Mouse (Mus musculus) thymus, adult 2 months (tissue): Measurements from ENCODE around the gene Tmem8b. TPM values are rescaled to one million over a fixed set of nuclear protein-coding genes. Genes with fewer than 3 reads are reported as not detected.

Source experiments
- DNase-seq: peaks from one replicate; pipeline ENCODE4 v3.0.0; 2021
- H3K27ac ChIP-seq: fragments of 200-500 bp; 2 replicates; pipeline ENCODE4 v1.5.1; 2012; ENCODE audit warnings: low read length, control low read depth; ENCODE audit not compliant: control insufficient read depth, insufficient read depth
- H3K27me3 ChIP-seq: fragments of 200-500 bp; 2 replicates; pipeline ENCODE4 v1.6.1; 2012; ENCODE audit warnings: mild to moderate bottlenecking, low read length, moderate library complexity, mixed read lengths; ENCODE audit not compliant: control insufficient read depth, insufficient read depth
- H3K36me3 ChIP-seq: fragments of 200-500 bp; 2 replicates; pipeline ENCODE4 v1.6.1; 2012; ENCODE audit warnings: mild to moderate bottlenecking, low read length, moderate library complexity; ENCODE audit not compliant: control insufficient read depth, insufficient read depth
- H3K4me1 ChIP-seq: fragments of 200-500 bp; replicated peaks from 2 replicates; pipeline ENCODE4 v1.6.1; 2012; ENCODE audit warnings: low read length; ENCODE audit not compliant: control insufficient read depth, insufficient read depth
- H3K4me3 ChIP-seq: fragments of 200-500 bp; 2 replicates; pipeline ENCODE4 v1.5.1; 2012; ENCODE audit warnings: mild to moderate bottlenecking, low read length, control low read depth, moderate library complexity; ENCODE audit not compliant: control insufficient read depth, insufficient read depth
- CTCF ChIP-seq: fragments of 200-500 bp; IDR thresholded peaks from 2 replicates; pipeline ENCODE4 v1.5.1; 2012; ENCODE audit warnings: mild to moderate bottlenecking, control low read depth, low read length, moderate library complexity, borderline replicate concordance; ENCODE audit not compliant: control insufficient read depth, poor library complexity, insufficient read depth; ENCODE audit errors: extremely low read depth
- POLR2A ChIP-seq: fragments of 200-500 bp; IDR thresholded peaks from 2 replicates; pipeline ENCODE4 v1.6.1; 2012; ENCODE audit warnings: mild to moderate bottlenecking, low read length, control low read depth, moderate library complexity; ENCODE audit not compliant: control insufficient read depth, poor library complexity, insufficient read depth; ENCODE audit errors: extremely low read depth
- WGBS: fragments of 180-500 bp; shearing (Covaris S2); methylation state at CpG from one replicate; pipeline ENCODE4 v1.1.7; 2018; 5-methylcytosine and 5-hydroxymethylcytosine counted together
- polyA plus RNA-seq: library from polyadenylated mRNA; depleted of rRNA; stranded (reverse); fragments of >200 nt; gene quantifications from 2 replicates; pipeline ENCODE4 v1.2.3, GENCODE M21; 2012

Tmem8b gene
- polyA plus RNA-seq, 1 experiment: 10.0 TPM

- no peak for TF ChIP-seq POLR2A
- no peak for TF ChIP-seq CTCF
- WGBS: 95% methylated on average over 6 of the region's 6 CpGs
- Histone ChIP-seq H3K27me3 (no peaks in the 10 kb centered on the region), H3K36me3 (no peaks in the 10 kb centered on the region), H3K4me1 (no peaks in the 10 kb centered on the region), H3K27ac (no peak overlapping the region), H3K4me3 (no peak overlapping the region)
- DNase-seq: no peak
Measured at GRCm38 (mm10) chr4:43640491-43640890, 28.3 kb upstream of the Tmem8b start.

DNA sequence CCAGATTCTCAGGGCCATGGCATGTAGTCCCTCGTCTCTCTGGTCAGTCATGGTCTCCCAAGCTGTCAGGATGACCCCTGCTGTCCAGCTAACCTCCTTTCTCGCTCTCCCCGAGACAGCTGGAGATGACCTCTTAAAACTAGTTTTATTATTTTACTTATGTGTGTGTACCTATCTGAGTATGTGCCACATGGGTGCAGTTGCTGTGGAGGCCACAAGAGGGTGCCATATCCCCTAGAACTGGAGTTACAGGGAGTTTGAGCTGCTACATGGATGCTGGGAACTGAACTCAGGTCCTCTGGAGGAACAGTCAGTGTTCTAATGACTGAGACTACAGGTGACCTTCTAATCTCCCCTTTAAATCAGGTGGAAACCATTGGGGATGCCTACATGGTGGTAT lies 19.0 kb upstream of the Tmem8b start:
- H3K4me1 ChIP-seq: no peaks in the 10 kb centered on the region
- no peaks in the 10 kb centered on the region for H3K27me3 ChIP-seq
- TF ChIP-seq CTCF (no peak), POLR2A (no peak)
- no peaks in the 10 kb centered on the region for H3K36me3 ChIP-seq
- 97% methylated on average over 3 of the region's 3 CpGs for WGBS
- DNase-seq: no peak
- H3K27ac ChIP-seq: no peak overlapping the region
- no peak overlapping the region for H3K4me3 ChIP-seq

GRCm38 (mm10) chr4:43652726-43653125 lies 16.0 kb upstream of the Tmem8b start:
- Histone ChIP-seq H3K4me1 (peaks cover 4% of the 10 kb centered on the region), H3K27ac (no peak overlapping the region), H3K4me3 (no peak overlapping the region), H3K27me3 (no peaks in the 10 kb centered on the region), H3K36me3 (no peaks in the 10 kb centered on the region)
- DNase-seq: no peak
- WGBS: 93% methylated on average over 4 of the region's 4 CpGs
- no peak for TF ChIP-seq POLR2A
- TF ChIP-seq CTCF: no peak

DNA sequence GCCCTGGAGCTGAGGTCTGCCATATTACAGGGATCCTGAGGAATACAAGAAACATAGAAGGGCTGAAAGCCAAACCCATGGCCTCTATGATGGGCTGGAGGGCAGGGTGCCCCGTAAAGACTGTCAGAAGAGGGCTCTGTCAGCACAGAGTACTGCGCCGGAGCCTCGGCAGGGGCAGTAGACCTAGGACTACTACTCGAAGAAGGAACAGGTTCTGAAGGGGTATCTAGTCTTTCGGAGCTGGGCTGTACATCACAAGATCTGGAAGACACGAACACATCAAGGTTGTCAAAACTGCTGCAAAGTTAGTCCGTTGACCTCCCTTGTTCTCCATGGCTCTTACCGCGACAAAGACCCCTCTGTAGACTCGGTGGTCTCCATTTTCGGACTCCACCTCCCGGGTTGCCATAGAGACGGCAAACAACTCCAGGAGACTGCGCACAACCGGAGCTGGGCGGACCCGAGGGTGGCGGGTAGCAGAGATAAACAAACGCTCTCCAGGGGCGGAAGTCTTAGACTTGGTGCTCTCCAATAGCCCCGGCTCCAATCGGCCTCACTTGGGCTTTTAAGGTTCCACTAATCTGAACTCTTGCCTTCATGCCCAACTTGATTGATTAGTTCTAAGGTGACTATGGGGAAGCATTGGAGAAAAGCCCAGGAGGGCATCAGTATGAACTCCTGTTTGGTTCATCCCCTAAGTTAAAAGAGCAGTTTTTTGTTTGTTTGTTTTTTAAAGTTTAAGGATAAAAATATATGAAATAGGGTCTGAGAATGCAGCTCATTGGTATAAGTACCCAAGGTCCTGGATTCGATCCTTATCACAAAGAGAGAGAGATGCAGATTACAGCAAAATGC lies 15.4 kb upstream of the Tmem8b start, which contains the start of gene Spag8:
Spag8 (minus strand) TSS at position 434 of the 855 bp plus-strand sequence.
- peak; percentile 27 for DNase-seq
- Histone ChIP-seq H3K27me3 (no peaks in the 10 kb centered on the region), H3K36me3 (no peaks in the 10 kb centered on the region), H3K4me3 (no peak within 1 kb of the TSS), H3K4me1 (peaks cover 4% of the 10 kb centered on the region), H3K27ac (no peak within 1 kb of the TSS)
- TF ChIP-seq POLR2A: no peak
- no peak for TF ChIP-seq CTCF
- WGBS: 51% methylated on average over 24 of the region's 24 CpGs

DNA sequence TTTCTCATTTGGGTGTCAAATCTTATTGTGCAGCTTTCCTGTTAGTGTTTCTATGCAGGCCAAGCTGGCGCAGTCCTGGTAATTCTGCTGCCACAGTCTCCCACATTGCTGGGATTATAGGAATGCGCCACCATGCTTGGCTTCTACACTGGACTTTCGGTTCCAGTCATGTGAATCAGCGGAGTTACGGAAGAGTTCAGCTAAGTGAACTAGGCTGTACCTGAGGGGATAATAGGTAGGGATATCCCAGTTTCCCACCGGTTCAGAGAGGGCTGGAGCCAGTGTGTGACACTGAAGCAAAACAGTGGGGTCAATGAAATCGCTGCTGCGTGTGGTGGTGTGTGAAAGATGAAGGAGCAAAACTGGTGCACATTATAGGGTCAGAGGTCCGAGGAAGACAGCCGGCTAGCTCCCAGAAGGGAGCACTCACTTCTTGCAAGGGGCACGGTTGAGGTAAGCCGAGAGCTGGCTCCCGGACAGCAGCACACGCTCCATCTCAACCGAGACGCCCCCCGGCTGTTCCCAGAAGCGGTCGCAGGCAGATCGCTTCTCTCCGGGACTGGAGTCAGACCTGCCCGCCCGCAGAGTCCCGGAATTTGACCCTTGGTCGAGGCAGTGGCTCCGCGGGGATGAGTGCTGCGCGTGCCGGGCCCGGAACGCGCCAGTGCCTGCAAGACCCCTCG lies 13.0 kb upstream of the Tmem8b start:
- no peak overlapping the region for H3K27ac ChIP-seq
- no peaks in the 10 kb centered on the region for H3K27me3 ChIP-seq
- 13% methylated on average over 34 of the region's 34 CpGs for WGBS
- peaks cover 4% of the 10 kb centered on the region for H3K4me1 ChIP-seq
- no peaks in the 10 kb centered on the region for H3K36me3 ChIP-seq
- TF ChIP-seq CTCF (peak; percentile 11; the same call in 1 of the 2 replicates), POLR2A (no peak)
- peak overlapping the region; percentile 96 for H3K4me3 ChIP-seq
- DNase-seq: no peak

DNA sequence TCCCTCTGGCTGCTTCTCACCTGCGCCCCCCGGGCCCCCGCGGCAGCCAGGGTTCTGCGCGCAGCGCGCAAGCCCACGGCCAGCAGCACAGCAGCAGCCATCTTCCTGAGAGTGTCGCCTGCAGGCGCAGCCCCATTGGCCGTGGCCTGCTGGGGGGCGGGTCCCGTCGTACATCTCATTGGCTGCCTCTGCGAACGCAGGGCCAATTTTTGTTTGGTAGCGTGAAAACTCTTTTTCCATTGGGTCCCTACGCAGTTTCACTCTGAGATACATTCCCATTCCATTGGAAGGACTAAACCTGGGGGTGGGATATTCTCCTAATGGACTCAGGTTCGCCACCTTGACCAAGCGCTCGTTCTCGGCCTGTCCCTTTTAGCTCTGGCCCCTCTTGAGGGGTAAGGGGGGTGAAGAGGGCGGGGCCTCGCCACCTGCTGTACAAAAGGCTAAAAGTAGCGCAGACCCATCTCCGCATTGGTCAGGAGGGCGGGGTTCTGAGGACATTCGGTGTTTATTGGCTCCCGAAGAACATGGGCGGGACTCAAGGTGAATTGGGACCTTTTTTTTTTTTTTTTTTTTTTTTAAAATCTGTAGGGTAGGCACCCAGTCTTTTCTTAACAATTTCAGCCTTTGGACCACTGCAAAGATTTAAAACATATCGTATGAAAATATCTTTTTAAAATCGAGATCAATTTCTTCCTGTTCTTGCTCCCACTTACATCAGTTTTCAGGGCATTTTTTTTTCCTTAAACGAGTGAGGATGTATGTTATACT lies 12.2 kb upstream of the Tmem8b start, which contains the start of gene Hint2:
Hint2 (minus strand) TSS at position 128 of the 771 bp plus-strand sequence.
- TF ChIP-seq CTCF (no peak; the same call in 1 of the 2 replicates), POLR2A (peak; percentile 63; the same call in 1 of the 2 replicates)
- H3K4me3 ChIP-seq: peak within 1 kb of the TSS; percentile 96
- WGBS: under 1% methylated on average over 33 of the region's 34 CpGs
- H3K4me1 ChIP-seq: peaks cover 4% of the 10 kb centered on the region
- peak; percentile 94 for DNase-seq
- no peaks in the 10 kb centered on the region for H3K36me3 ChIP-seq
- no peaks in the 10 kb centered on the region for H3K27me3 ChIP-seq
- peak within 1 kb of the TSS; percentile 67; the same call in 1 of the 2 replicates for H3K27ac ChIP-seq
